Mouse (Mus musculus) embryo, embryonic 11.5 days (tissue): ENCODE results near the gene Rps21.

Source experiments
- DNase-seq: peaks from one replicate; pipeline ENCODE4 v3.0.0-alpha.2; 2012; ENCODE audit warnings: low read depth, low spot score

The Rps21 gene

GRCm38 (mm10) chr2:180257001-180257521, at the start of gene Rps21:
Gene Rps21 (plus strand): TSS chr2:180257377.
- peak; percentile 98 for DNase-seq

- no peak for DNase-seq
Observed at GRCm38 (mm10) chr2:180207840-180208239, 49.3 kb upstream of the Rps21 start.

GRCm38 (mm10) chr2:180208976-180209375, 48.2 kb upstream of the Rps21 start:
- no peak for DNase-seq

GRCm38 (mm10) chr2:180212255-180212654, 44.9 kb upstream of the Rps21 start:
- DNase-seq, result no peak

- DNase-seq, result no peak
Observed at GRCm38 (mm10) chr2:180214352-180214978, 42.7 kb upstream of the Rps21 start.

GRCm38 (mm10) chr2:180215011-180215461, 42.1 kb upstream of the Rps21 start:
- DNase-seq, result no peak

- DNase-seq, result no peak
Observed at GRCm38 (mm10) chr2:180215951-180216350, 41.2 kb upstream of the Rps21 start.

GRCm38 (mm10) chr2:180216921-180217320, 40.3 kb upstream of the Rps21 start:
- no peak for DNase-seq

- no peak for DNase-seq
Observed at GRCm38 (mm10) chr2:180217587-180217986, 39.6 kb upstream of the Rps21 start.

- DNase-seq, result no peak
Observed at GRCm38 (mm10) chr2:180218241-180218640, 38.9 kb upstream of the Rps21 start.

- DNase-seq, result no peak
Observed at GRCm38 (mm10) chr2:180218677-180219076, 38.5 kb upstream of the Rps21 start.

GRCm38 (mm10) chr2:180219145-180219943, 37.8 kb upstream of the Rps21 start:
- no peak for DNase-seq

- no peak for DNase-seq
Observed at GRCm38 (mm10) chr2:180220165-180220564, 37.0 kb upstream of the Rps21 start.

- DNase-seq, result no peak
Observed at GRCm38 (mm10) chr2:180221051-180221450, 36.1 kb upstream of the Rps21 start.

- no peak for DNase-seq
Observed at GRCm38 (mm10) chr2:180222250-180222649, 34.9 kb upstream of the Rps21 start.

- no peak for DNase-seq
Observed at GRCm38 (mm10) chr2:180224647-180225043, 32.5 kb upstream of the Rps21 start.

- no peak for DNase-seq
Observed at GRCm38 (mm10) chr2:180225044-180225761, 32.0 kb upstream of the Rps21 start.

GRCm38 (mm10) chr2:180225762-180226378, 31.3 kb upstream of the Rps21 start, which contains the start of gene Lama5:
Gene Lama5 (minus strand): TSS chr2:180225859.
- DNase-seq, result peak; percentile 47

GRCm38 (mm10) chr2:180227262-180228059, 29.7 kb upstream of the Rps21 start:
- peak; percentile 64 for DNase-seq

GRCm38 (mm10) chr2:180228060-180228458, 29.1 kb upstream of the Rps21 start:
- DNase-seq, result no peak

GRCm38 (mm10) chr2:180228592-180228991, 28.6 kb upstream of the Rps21 start:
- no peak for DNase-seq
